Mouse (Mus musculus) thymus, postnatal 36 days (tissue): ENCODE data around the gene Cerkl.

ENCODE experiments used
- DNase-seq, 2 experiments: peaks; one replicate each; pipeline ENCODE4 v3.0.0; 2022; ENCODE audit warnings: mixed read lengths in 2 of 2

Gene Cerkl

DNA sequence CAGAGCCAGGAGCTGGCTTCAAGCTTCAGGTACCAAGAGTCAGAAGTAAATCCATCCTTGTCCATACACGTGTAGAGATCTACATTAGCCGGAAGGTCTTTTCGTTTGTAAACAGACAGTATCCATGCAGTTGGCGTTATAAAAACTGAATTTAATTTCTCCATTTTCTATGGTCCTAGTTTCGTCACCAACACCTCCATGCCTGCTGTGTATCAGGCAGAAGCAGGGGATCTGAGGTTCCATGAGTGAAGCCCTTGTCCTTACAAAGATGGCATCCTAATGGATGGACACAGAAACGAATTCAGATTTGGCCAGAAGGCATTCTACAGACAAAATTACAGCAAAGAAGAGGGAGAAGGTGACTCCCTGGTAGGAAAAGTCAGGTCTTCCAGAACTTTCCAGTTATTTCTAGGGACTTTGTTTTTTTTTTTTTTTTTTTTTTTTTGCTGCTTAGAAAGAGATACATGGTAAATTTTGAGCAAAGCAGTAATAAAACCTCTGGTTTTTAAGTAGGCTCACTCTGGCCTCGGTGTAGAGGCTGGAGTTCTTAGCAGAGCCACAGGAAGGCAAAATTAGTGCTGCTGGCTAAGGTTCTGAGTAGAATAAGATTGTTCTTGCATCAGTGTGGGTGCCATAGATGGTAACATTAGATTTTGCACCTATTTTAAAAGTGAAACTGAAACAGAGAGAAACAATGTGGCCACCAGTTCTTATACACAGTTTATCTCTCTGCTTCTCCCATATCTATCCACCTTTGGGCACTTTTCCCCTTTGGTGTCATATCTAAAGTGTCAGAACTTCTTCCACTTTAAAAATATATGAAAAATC lies 85.0 kb downstream of the Cerkl start:
- DNase-seq: no peak

GRCm38 (mm10) chr2:79370711-79371312 lies 85.8 kb downstream of the Cerkl start:
- peak; percentile 19 to 40 for DNase-seq

GRCm38 (mm10) chr2:79369905-79370304 lies 86.7 kb downstream of the Cerkl start:
- DNase-seq: no peak

GRCm38 (mm10) chr2:79369061-79369524 lies 87.5 kb downstream of the Cerkl start:
- no peak for DNase-seq

DNA sequence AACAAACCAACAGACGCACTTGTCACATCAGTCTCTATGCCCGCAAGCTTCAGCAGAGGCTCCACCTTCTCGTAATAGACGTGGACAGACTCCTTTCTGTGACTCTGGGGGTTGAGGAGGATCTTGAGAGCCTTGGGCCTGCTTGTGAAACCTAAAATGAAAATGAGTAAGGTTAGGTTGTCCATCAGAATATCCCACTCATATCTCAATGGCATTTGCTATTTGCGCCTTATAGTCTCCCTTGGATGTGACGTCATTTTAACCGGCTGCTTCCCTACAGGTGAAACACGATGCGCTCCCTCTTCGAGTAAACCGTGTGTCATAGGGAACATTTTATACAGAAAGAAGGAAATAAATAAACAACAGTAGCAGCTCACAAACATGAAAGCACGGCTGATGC lies 87.9 kb downstream of the Cerkl start:
- no peak for DNase-seq

DNA sequence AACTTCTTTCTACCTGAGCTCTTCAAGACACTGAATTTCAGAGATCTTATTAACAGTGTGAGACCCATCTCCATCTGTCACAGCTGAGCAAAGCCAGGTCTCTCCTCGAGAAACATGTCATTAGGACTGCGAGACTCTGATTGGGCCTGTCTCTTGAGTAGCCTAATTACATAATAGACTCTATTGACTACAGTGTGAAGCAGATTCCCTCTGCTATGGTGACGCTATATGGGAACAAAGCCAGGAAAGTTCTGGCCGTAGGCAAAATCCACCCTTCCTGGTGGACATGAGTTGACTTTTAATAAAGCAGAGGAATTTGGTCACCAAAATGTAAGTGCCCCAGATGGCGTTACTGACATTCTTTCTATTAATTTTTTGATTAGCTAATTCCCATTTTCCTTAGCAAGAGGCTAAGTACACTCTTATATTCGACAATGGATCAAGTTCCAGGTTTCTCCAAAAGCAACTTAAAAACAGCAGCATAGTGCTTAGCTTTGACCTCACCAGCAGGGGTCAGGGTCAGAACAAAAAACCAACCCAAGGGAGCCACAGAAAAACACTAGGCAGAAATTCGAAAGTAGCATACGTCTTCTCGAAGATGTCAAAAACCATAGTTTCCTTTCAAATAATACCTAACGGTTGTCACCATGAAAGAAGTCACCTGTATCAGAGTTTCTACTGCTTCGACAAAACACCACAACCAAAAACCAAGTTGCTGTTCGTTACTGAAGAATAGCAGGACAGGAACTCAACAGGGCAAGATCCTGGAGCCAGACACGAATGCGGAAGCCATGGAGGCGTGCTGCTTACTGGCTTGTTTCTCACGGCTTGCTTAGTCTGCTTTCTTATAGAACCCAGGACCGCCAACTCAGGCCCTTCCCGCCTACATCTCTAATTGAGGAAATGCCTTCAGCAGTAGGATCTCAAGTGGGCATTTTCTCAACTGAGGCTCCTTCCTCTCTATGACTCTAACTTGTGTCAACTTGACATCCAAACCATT lies 88.8 kb downstream of the Cerkl start:
- DNase-seq: no peak

DNA sequence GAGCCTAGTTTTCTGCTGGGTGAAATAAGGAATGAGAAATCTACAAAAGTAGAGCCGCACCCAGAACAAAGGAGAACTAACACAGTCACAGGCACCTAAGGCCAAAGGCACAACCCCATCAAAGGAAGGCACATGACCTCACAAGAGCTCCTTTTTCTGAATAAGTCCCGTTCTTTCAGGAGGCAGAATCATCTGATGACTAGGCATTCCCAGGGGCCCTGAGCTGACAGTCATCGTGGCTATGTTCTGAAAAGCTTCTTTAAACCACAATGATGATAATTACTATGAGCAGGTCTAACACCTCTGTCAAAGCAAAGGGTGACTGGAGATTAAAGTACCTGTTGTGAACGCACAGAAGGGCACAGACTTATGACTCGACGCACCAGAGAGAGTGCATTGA lies 92.7 kb downstream of the Cerkl start:
- DNase-seq: no peak

GRCm38 (mm10) chr2:79362029-79362428 lies 94.6 kb downstream of the Cerkl start:
- DNase-seq: no peak

GRCm38 (mm10) chr2:79357835-79358234 lies 98.8 kb downstream of the Cerkl start:
- DNase-seq: no peak

DNA sequence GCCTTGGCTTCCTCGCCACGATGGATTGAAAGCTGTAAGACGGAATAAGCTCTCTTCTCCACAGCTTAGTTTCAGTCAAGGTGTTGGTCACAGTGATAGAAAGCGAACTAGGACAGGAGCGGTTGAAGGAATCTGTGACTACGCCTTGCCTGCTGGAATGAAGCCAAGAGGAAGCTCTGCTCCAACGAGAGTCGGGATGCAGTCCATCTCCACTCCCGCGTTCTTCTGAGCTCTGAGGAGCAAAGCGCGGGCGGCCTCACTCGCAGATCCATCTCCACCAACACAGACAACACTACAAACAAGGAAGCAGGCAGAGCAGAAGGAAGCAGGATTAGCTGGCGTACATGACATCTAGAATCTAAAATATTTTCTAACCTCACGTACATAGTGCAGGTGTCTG lies 101.8 kb downstream of the Cerkl start:
- DNase-seq: no peak

GRCm38 (mm10) chr2:79352100-79352802 lies 104.3 kb downstream of the Cerkl start:
- no peak for DNase-seq

GRCm38 (mm10) chr2:79351179-79352099 lies 105.1 kb downstream of the Cerkl start:
- DNase-seq: no peak

DNA sequence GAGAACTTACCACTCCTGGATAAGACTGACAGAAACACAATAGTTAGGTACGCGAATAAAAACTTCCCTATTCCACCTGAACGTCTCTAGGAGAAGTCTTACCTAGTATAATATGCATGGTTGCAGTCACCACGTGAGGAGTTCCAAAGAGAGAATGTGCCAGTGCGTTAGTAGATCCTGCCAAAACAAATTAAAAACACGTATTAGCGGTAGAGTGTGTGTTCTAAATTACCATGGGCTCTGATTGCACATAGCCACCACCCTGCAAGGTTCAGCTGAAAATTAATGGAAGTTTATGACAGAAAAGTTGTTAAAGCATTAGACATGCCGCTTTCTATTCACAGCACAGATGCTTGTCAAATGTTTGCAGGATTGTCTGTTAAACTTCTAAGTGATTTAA lies 113.5 kb downstream of the Cerkl start:
- DNase-seq: no peak

- no peak for DNase-seq
Observed at GRCm38 (mm10) chr2:79339003-79339402, 117.6 kb downstream of the Cerkl start.

- DNase-seq: no peak
Observed at GRCm38 (mm10) chr2:79336141-79336540, 120.4 kb downstream of the Cerkl start.

- no peak for DNase-seq
Observed at GRCm38 (mm10) chr2:79334661-79335060, 121.9 kb downstream of the Cerkl start.

DNA sequence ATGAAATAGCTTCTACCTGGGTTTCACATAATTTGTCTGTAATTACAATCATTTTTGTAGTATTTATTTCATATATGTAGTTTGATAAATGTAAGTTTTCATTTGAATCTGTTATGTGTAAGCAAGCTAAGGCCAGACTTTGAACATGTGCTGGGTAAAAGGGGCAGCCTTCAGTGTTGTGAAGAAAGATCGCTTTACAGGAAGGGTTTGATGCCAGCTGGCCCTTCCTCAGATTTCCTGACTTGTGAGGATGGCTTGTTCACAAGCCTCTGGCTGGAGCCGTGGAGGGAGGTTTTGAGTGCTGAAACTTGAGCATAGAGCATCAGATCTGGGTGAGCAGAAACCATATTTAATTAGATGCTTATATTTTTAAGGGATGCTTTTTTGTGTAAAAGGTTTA lies 128.5 kb downstream of the Cerkl start:
- no peak for DNase-seq

- DNase-seq: no peak
Observed at GRCm38 (mm10) chr2:79316182-79316880, 140.3 kb downstream of the Cerkl start.

- DNase-seq: no peak
Observed at GRCm38 (mm10) chr2:79315108-79315507, 141.5 kb downstream of the Cerkl start.

DNA sequence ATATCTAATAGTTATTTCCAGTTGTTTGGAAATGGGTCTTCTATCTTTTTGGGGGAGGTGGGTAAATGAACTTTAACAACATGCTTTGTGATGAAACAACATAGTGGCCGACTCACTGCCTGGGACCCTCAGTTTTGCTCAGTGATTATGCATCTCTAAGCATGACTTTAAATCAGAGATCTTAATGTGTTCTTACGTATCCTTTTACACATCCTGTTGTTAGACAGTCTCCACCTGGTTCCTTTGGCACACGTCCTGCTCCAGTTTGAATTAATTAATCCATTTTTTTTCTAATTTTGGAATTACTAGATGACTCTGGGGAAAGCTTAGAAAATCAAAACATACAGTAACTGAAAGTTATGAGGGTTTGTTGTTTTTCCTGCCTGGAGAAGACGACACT lies 144.1 kb downstream of the Cerkl start:
- DNase-seq: no peak
